ENCODE assay signal across 9 mouse cellular contexts in the genomic region with DNA sequence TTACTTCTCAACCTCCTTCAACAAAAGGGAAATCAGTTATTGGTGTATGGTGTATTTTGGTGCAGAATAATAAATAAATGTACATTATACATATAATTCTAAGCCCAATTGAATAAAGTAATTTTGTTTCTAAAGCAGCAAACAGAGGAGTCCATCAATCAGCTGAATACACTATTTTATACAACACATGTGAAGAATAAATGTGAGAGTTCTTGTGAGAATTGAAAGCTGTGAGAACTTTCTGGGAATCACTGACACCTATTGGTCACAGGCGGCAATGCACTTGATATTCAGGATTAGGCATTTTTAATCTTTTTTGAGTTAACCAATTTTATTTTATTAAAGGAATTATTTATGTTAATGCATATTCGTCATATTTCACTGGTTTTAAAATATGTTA.
DNase-seq lines count a peak whose midpoint lies in the region; ATAC-seq and TF ChIP-seq lines count a peak whose summit lies in the region.
"Had no signal": no experiment of that assay in that cellular context is flagged by ENCODE, and none has a peak within 500 bp of the region (broad histone marks: within the 10 kb centered on the region; RNA-seq: fewer than 3 reads in every experiment).

No protein-coding gene starts in this region.

- no peaks in the 10 kb centered on the region for H3K4me1 ChIP-seq in forebrain, postnatal 0 days (ENCODE audit: insufficient read depth)
- no peaks in the 10 kb centered on the region for H3K4me1 ChIP-seq in forebrain, embryonic 10.5 days

- TF ChIP-seq CTCF in forebrain, postnatal 0 days (IDR thresholded peaks at IDR 0.05; ENCODE audit: low read depth), result peak; percentile 81

- no peaks in the 10 kb centered on the region for H3K9me3 ChIP-seq in forebrain, postnatal 0 days (ENCODE audit: low read length)
- H3K9me3 ChIP-seq in forebrain, embryonic 10.5 days, result no peaks in the 10 kb centered on the region

- WGBS in forebrain, postnatal 0 days, result 0% methylated on average over 2 of the region's 2 CpGs
- WGBS in forebrain, embryonic 10.5 days, result 2% methylated on average over 2 of the region's 2 CpGs

- H3K27me3 ChIP-seq in forebrain, postnatal 0 days (ENCODE audit: insufficient read depth, low read length), result no peaks in the 10 kb centered on the region
- H3K27me3 ChIP-seq in forebrain, embryonic 10.5 days (ENCODE audit: poor library complexity, severe bottlenecking), result no peaks in the 10 kb centered on the region

- H3K4me2 ChIP-seq in forebrain, postnatal 0 days (ENCODE audit: low read depth), result no peak overlapping the region

- ATAC-seq in forebrain, postnatal 0 days, result peak; percentile 56; the same call in 1 of the 2 replicates
- ATAC-seq in megakaryocyte progenitor cell, adult 5-6 weeks (replicated peaks; ENCODE audit: poor library complexity), result peak; percentile 65
- no peak for ATAC-seq in monocyte, adult 5-6 weeks (replicated peaks; ENCODE audit: insufficient number of reproducible peaks, low FRiP score, low TSS enrichment, poor library complexity, severe bottlenecking)

- no peak overlapping the region for H3K27ac ChIP-seq in forebrain, postnatal 0 days (ENCODE audit: low read depth, low read length)
- no peak overlapping the region for H3K27ac ChIP-seq in forebrain, embryonic 10.5 days
- H3K27ac ChIP-seq: macrophage had no signal

- no peak overlapping the region for H3K9ac ChIP-seq in forebrain, postnatal 0 days

- H3K4me3 ChIP-seq in forebrain, postnatal 0 days (ENCODE audit: low read depth, low read length), result no peak overlapping the region
- no peak overlapping the region for H3K4me3 ChIP-seq in forebrain, embryonic 10.5 days

- peak; percentile 72 for DNase-seq in forebrain, postnatal 0 days
- no peak for DNase-seq in forebrain, embryonic 10.5 days (ENCODE audit: extremely low spot score, low spot score)
- peak; percentile 1 for DNase-seq in lung, postnatal 36 days
- DNase-seq in lung, postnatal 4 days, result no peak
- peak; percentile 5 for DNase-seq in c-Kit-positive CD71-positive TER-119-negative erythroid progenitor cells, embryonic 14.5 days (ENCODE audit: low read depth)
- no peak for DNase-seq in thymus, adult 18-20 months

- H3K36me3 ChIP-seq in forebrain, postnatal 0 days (ENCODE audit: insufficient read depth), result no peaks in the 10 kb centered on the region
- no peaks in the 10 kb centered on the region for H3K36me3 ChIP-seq in forebrain, embryonic 10.5 days (replicated peaks)

Comparison
In these comparisons a context has a peak if more than half of its experiments do, and no peak if none do; other contexts are left out.
1. DNase-seq: peak in forebrain, postnatal 0 days (single experiment), lung, postnatal 36 days (single experiment) and c-Kit-positive CD71-positive TER-119-negative erythroid progenitor cells, embryonic 14.5 days (single experiment); none in forebrain, embryonic 10.5 days (single experiment), lung, postnatal 4 days (0 of 2) and thymus, adult 18-20 months (0 of 2).